Mouse (Mus musculus) thymus, adult 2 months (tissue): ENCODE measurements at regions not wholly inside any gene's neighbourhood (a gene's known extent, or its start where the extent isn't known, plus 50 kb on each side); places are given as distances from the start of the nearest gene placed in this dataset.

Experiments used
- DNase-seq: peaks from one replicate; pipeline ENCODE4 v3.0.0; 2021
- H3K27ac ChIP-seq: fragments of 200-500 bp; 2 replicates; pipeline ENCODE4 v1.5.1; 2012; ENCODE audit warnings: low read length, control low read depth; ENCODE audit not compliant: control insufficient read depth, insufficient read depth
- H3K27me3 ChIP-seq: fragments of 200-500 bp; 2 replicates; pipeline ENCODE4 v1.6.1; 2012; ENCODE audit warnings: mild to moderate bottlenecking, low read length, moderate library complexity, mixed read lengths; ENCODE audit not compliant: control insufficient read depth, insufficient read depth
- H3K36me3 ChIP-seq: fragments of 200-500 bp; 2 replicates; pipeline ENCODE4 v1.6.1; 2012; ENCODE audit warnings: mild to moderate bottlenecking, low read length, moderate library complexity; ENCODE audit not compliant: control insufficient read depth, insufficient read depth
- H3K4me1 ChIP-seq: fragments of 200-500 bp; replicated peaks from 2 replicates; pipeline ENCODE4 v1.6.1; 2012; ENCODE audit warnings: low read length; ENCODE audit not compliant: control insufficient read depth, insufficient read depth
- H3K4me3 ChIP-seq: fragments of 200-500 bp; 2 replicates; pipeline ENCODE4 v1.5.1; 2012; ENCODE audit warnings: mild to moderate bottlenecking, low read length, control low read depth, moderate library complexity; ENCODE audit not compliant: control insufficient read depth, insufficient read depth
- CTCF ChIP-seq: fragments of 200-500 bp; IDR thresholded peaks from 2 replicates; pipeline ENCODE4 v1.5.1; 2012; ENCODE audit warnings: mild to moderate bottlenecking, control low read depth, low read length, moderate library complexity, borderline replicate concordance; ENCODE audit not compliant: control insufficient read depth, poor library complexity, insufficient read depth; ENCODE audit errors: extremely low read depth
- POLR2A ChIP-seq: fragments of 200-500 bp; IDR thresholded peaks from 2 replicates; pipeline ENCODE4 v1.6.1; 2012; ENCODE audit warnings: mild to moderate bottlenecking, low read length, control low read depth, moderate library complexity; ENCODE audit not compliant: control insufficient read depth, poor library complexity, insufficient read depth; ENCODE audit errors: extremely low read depth
- WGBS: fragments of 180-500 bp; shearing (Covaris S2); methylation state at CpG from one replicate; pipeline ENCODE4 v1.1.7; 2018; 5-methylcytosine and 5-hydroxymethylcytosine counted together

DNA sequence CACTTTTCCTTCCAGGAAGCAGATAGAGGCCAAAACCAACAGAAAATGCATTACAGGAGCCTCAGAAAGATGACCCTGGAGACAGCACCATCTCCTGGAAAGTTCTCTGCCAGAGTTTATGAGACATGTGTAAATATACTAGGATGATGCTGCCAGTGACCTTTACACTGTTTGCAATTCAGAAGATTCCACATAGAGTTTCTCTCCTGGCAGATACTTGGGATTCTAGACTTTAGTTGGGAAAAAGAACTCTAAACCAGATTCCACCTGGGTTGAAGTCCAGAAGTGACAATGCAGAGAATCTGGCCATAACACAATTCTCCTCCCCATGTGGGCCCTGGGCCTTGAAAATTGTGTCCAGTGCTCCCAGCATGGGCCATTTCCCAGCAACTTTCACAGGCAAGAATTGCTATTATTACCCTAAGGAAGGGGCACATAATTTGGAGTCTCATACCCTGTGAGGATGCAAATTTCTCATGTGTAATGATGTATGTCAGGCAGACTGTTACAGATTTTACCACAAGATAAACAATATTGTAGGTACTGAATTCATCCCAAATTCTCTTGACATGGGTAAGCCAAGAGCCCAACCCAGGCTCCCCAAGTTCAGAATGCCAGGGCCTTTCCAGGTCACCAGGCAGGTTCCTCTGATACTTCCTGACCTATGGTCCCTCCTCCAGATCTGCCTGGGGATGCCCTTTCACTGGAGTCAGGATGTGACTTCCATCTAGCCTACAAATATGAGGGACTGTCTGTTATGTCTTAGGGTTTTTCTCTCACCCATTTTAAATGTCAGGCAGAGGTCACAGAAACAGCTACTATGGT is 218.2 kb upstream of the Trib2 start:
- H3K36me3 ChIP-seq, result no peaks in the 10 kb centered on the region
- no peaks in the 10 kb centered on the region for H3K4me1 ChIP-seq
- H3K27me3 ChIP-seq, result no peaks in the 10 kb centered on the region
- no peak overlapping the region for H3K27ac ChIP-seq
- TF ChIP-seq CTCF, result no peak
- TF ChIP-seq POLR2A, result no peak
- no peak overlapping the region for H3K4me3 ChIP-seq
- no peak for DNase-seq

DNA sequence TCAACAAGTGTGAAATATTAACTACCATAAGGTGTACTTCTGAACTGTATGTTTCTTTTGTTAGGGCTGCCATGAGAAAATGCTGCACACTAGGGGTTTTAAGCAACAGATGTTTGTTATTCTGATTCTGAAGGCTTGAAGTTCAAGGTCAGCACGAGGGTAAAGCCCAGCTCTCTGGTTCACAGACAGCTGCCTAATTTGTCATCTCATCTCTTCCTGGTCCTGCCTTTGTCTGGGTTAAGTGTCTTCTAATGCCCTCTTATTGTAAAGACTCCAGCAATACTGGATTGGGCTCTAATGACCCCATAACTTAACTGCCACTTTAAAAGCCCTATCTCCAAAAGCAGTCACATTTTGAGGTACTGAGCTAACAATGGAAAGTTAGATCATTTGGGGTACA is 209.9 kb upstream of the Trib2 start:
- no peak overlapping the region for H3K27ac ChIP-seq
- WGBS, result 74% methylated on average over 1 of the region's 1 CpGs
- no peaks in the 10 kb centered on the region for H3K4me1 ChIP-seq
- TF ChIP-seq CTCF (no peak), POLR2A (no peak)
- H3K4me3 ChIP-seq, result no peak overlapping the region
- H3K27me3 ChIP-seq, result no peaks in the 10 kb centered on the region
- DNase-seq, result no peak
- H3K36me3 ChIP-seq, result no peaks in the 10 kb centered on the region

DNA sequence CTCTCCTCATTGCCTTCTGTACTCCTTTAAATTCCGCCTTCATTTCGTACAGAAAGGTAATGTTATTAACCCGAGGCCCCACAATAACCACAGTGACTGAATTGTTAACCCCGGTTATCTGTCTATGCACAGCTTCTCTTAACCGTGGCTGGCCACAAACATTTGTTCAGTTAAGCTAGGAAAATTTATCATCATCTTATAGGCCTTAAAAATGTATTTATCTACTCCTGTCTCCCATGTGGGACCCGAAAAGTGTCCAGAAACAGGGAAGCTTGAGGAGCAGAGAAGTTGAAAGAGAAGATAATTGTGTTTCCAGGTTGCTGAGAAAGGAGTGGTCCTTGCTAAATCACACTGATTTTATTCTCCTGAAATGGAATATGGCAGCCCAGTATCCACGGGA is 206.6 kb upstream of the Trib2 start:
- WGBS, result 82% methylated on average over 7 of the region's 7 CpGs
- Histone ChIP-seq H3K4me3 (no peak overlapping the region), H3K27ac (no peak overlapping the region), H3K4me1 (no peaks in the 10 kb centered on the region), H3K36me3 (no peaks in the 10 kb centered on the region), H3K27me3 (no peaks in the 10 kb centered on the region)
- DNase-seq, result no peak
- TF ChIP-seq POLR2A (no peak), CTCF (no peak)

DNA sequence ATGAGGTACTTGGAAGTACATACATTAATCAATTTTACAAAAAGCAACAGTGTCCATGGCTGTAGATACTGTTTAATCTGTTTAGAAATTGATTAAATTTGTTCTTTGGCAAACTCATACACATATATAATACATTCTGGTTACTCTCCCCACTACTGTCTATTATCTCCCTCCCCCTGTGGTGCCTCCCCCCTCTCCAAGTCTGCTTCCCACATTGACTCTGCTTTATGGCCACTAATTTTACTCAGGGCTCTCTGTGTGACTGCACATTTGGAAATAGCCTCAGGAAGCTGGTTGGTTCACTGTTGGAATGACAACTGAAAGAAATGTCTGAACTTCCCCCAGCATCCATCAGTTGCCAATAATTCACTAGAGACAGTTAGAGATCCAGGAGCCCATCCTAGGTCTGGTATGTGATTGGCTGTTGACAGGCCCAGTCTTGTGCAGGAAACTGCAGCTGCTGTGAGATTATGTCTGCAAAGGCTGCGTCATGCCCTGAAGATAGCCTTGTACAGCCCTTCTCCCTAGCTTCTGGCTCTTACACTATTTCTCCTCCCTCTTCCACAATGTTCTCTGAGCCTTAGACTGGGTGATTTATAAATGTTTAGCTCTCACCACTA is 204.6 kb upstream of the Trib2 start:
- DNase-seq, result no peak
- Histone ChIP-seq H3K4me3 (no peak overlapping the region), H3K4me1 (no peaks in the 10 kb centered on the region), H3K27me3 (no peaks in the 10 kb centered on the region), H3K27ac (no peak overlapping the region), H3K36me3 (no peaks in the 10 kb centered on the region)
- TF ChIP-seq CTCF (no peak), POLR2A (no peak)
- WGBS, result 78% methylated on average over 1 of the region's 1 CpGs

DNA sequence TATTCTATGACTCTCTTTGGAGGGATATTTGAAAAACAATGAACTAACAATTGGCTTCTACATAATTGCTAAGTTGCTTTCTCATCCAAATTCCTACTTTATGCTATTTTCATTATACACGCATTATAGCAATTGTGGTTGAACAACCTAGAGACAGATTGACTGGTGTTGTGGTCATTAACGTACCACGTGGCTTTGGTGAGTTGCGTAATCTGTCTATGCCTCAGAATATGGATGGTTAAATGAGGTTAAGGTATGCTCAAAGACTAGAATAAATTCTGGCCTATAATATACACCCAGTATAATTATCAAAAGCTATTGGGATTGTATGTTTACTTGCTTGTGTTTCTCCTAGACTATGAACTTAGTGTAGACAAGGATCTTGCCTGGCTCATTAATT is 201.5 kb upstream of the Trib2 start:
- WGBS, result 64% methylated on average over 4 of the region's 4 CpGs
- Histone ChIP-seq H3K27ac (no peak overlapping the region), H3K36me3 (no peaks in the 10 kb centered on the region), H3K27me3 (no peaks in the 10 kb centered on the region), H3K4me3 (no peak overlapping the region), H3K4me1 (peaks cover 16% of the 10 kb centered on the region)
- TF ChIP-seq CTCF, result no peak
- no peak for TF ChIP-seq POLR2A
- DNase-seq, result no peak

DNA sequence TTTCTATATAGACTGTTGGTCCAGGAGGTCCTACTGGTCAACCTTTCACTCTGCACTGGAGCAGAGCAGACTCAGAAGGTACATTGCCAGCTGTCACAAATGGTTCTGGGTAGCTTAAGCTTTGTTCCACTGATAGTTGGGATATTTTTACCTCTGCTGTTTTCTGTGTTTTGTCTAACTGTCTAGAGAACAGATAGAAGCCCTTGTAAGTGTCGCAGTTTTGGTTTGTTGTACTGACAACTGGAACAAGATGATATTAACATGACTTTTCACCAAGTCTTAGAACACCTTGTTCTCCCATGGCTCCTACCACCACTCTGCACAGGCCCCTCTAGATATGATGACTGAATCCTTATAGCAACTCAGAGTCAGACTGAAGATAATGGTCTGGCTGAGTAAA is 199.9 kb upstream of the Trib2 start:
- WGBS, result 89% methylated on average over 1 of the region's 1 CpGs
- no peak overlapping the region for H3K27ac ChIP-seq

More for the DNA sequence above, 199.9 kb upstream of the Trib2 start:
- DNase-seq, result no peak
- no peaks in the 10 kb centered on the region for H3K27me3 ChIP-seq
- H3K36me3 ChIP-seq, result no peaks in the 10 kb centered on the region
- no peak overlapping the region for H3K4me3 ChIP-seq
- no peak for TF ChIP-seq POLR2A
- no peak for TF ChIP-seq CTCF
- peaks cover 23% of the 10 kb centered on the region for H3K4me1 ChIP-seq
